Mouse (Mus musculus): Measurements from ENCODE around the gene Sowahd.

GRCm38 (mm10) chrX:37063902-37064301, 15.3 kb downstream of the Sowahd start:
- TF ChIP-seq CTCF (IDR thresholded peaks at IDR 0.05; ENCODE audit: control insufficient read depth, insufficient read depth, low read length) (no peak), POLR2A (IDR thresholded peaks at IDR 0.05; ENCODE audit: borderline replicate concordance, control insufficient read depth, low read depth, low read length) (no peak)

Measured in bone marrow, adult 2 months (tissue).